Mouse (Mus musculus): Measurements from ENCODE around the gene Tenm2. TPM values are rescaled to one million over a fixed set of nuclear protein-coding genes. Genes with fewer than 3 reads are reported as not detected.

Tenm2 gene
- polyA plus RNA-seq, 1 experiment from 2014 or later = 3.2 TPM

- WGBS = 67% methylated on average over 4 of the region's 4 CpGs
- DNase-seq (ENCODE audit: low spot score) = no peak
- H3K9ac ChIP-seq (ENCODE audit: low read length) = no peak overlapping the region
Observed at GRCm38 (mm10) chr11:36832855-36833254, 402.9 kb downstream of the Tenm2 start.

DNA sequence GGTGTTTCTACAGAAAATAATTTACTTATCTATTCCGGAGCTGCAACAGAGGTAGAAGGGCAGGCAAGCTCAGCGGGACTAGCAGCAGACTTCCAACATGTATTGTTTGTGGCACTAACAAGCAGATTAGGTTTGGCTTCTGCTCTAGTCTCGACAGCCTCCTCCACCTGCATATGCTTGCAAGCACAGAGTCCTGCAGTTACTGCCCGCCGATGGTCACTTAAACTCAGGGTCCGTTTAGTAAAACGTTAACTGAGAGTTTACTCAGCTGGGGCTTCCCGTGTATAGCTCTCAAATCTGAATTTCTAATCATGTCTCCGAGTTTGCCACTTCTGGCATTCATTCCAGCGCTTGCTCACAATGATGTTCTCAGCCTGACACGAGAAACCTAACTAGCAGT, 404.3 kb downstream of the Tenm2 start:
- 55% methylated on average over 11 of the region's 11 CpGs for WGBS
- Histone ChIP-seq H3K9me3 (ENCODE audit: control insufficient read depth, low read length) (no peaks in the 10 kb centered on the region), H3K27ac (ENCODE audit: low read depth, low read length) (no peak overlapping the region), H3K36me3 (ENCODE audit: control insufficient read depth, insufficient read depth, low read length) (no peaks in the 10 kb centered on the region), H3K27me3 (ENCODE audit: control insufficient read depth, insufficient read depth, low read length) (no peaks in the 10 kb centered on the region), H3K4me2 (ENCODE audit: low read depth) (no peak overlapping the region), H3K9ac (ENCODE audit: low read length) (no peak overlapping the region), H3K4me1 (ENCODE audit: control insufficient read depth, insufficient read depth, low read length) (no peaks in the 10 kb centered on the region), H3K4me3 (ENCODE audit: low read depth, low read length) (no peak overlapping the region)
- ATAC-seq (ENCODE audit: insufficient read depth, low FRiP score, low TSS enrichment) = no peak
- no peak for DNase-seq (ENCODE audit: low spot score)

More at GRCm38 (mm10) chr11:36832855-36833254, 402.9 kb downstream of the Tenm2 start:
- no peak overlapping the region for H3K4me2 ChIP-seq (ENCODE audit: low read depth)
- ATAC-seq (ENCODE audit: insufficient read depth, low FRiP score, low TSS enrichment) = no peak
- no peaks in the 10 kb centered on the region for H3K27me3 ChIP-seq (ENCODE audit: control insufficient read depth, insufficient read depth, low read length)
- no peaks in the 10 kb centered on the region for H3K4me1 ChIP-seq (ENCODE audit: control insufficient read depth, insufficient read depth, low read length)
- H3K27ac ChIP-seq (ENCODE audit: low read depth, low read length) = no peak overlapping the region
- H3K36me3 ChIP-seq (ENCODE audit: control insufficient read depth, insufficient read depth, low read length) = no peaks in the 10 kb centered on the region
- no peaks in the 10 kb centered on the region for H3K9me3 ChIP-seq (ENCODE audit: control insufficient read depth, low read length)
- no peak overlapping the region for H3K4me3 ChIP-seq (ENCODE audit: low read depth, low read length)

GRCm38 (mm10) chr11:36824666-36825065, 411.1 kb downstream of the Tenm2 start:
- H3K36me3 ChIP-seq (ENCODE audit: control insufficient read depth, insufficient read depth, low read length) = no peaks in the 10 kb centered on the region
- H3K4me2 ChIP-seq (ENCODE audit: low read depth) = no peak overlapping the region
- H3K4me3 ChIP-seq (ENCODE audit: low read depth, low read length) = no peak overlapping the region
- 43% methylated on average over 7 of the region's 7 CpGs for WGBS
- H3K27ac ChIP-seq (ENCODE audit: low read depth, low read length) = no peak overlapping the region
- DNase-seq (ENCODE audit: low spot score) (no peak), ATAC-seq (ENCODE audit: insufficient read depth, low FRiP score, low TSS enrichment) (no peak)
- no peak overlapping the region for H3K9ac ChIP-seq (ENCODE audit: low read length)
- H3K27me3 ChIP-seq (ENCODE audit: control insufficient read depth, insufficient read depth, low read length) = no peaks in the 10 kb centered on the region
- no peaks in the 10 kb centered on the region for H3K4me1 ChIP-seq (ENCODE audit: control insufficient read depth, insufficient read depth, low read length)
- no peaks in the 10 kb centered on the region for H3K9me3 ChIP-seq (ENCODE audit: control insufficient read depth, low read length)

DNA sequence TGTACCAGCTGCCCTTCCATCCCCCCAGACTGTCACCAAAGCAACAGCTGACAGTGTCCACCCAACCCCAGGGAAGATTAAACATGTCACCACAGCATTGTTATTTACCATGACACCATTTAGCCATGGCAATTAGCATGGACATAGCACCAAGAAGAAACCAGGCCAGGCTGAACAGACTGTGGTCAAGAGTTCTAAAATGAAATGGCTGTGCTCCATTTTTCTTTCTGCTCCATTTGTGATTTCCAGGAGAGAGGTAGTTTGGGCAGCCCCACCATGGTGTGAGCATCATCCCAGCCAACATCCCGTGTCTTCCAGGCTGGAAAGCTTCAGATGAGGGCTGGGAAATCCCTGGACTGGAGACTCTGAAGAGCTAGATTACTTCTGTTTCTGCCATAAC, 431.1 kb downstream of the Tenm2 start:
- Histone ChIP-seq H3K4me3 (ENCODE audit: low read depth, low read length) (no peak overlapping the region), H3K27ac (ENCODE audit: low read depth, low read length) (no peak overlapping the region), H3K36me3 (ENCODE audit: control insufficient read depth, insufficient read depth, low read length) (no peaks in the 10 kb centered on the region), H3K4me1 (ENCODE audit: control insufficient read depth, insufficient read depth, low read length) (no peaks in the 10 kb centered on the region), H3K9ac (ENCODE audit: low read length) (no peak overlapping the region), H3K4me2 (ENCODE audit: low read depth) (no peak overlapping the region), H3K27me3 (ENCODE audit: control insufficient read depth, insufficient read depth, low read length) (no peaks in the 10 kb centered on the region), H3K9me3 (ENCODE audit: control insufficient read depth, low read length) (no peaks in the 10 kb centered on the region)
- ATAC-seq (ENCODE audit: insufficient read depth, low FRiP score, low TSS enrichment) = no peak
- 75% methylated on average over 1 of the region's 1 CpGs for WGBS
- no peak for DNase-seq (ENCODE audit: low spot score)

GRCm38 (mm10) chr11:36802208-36802631, 433.5 kb downstream of the Tenm2 start:
- no peak overlapping the region for H3K9ac ChIP-seq (ENCODE audit: low read length)
- no peak overlapping the region for H3K27ac ChIP-seq (ENCODE audit: low read depth, low read length)
- WGBS = 56% methylated on average over 8 of the region's 8 CpGs
- H3K36me3 ChIP-seq (ENCODE audit: control insufficient read depth, insufficient read depth, low read length) = no peaks in the 10 kb centered on the region
- DNase-seq (ENCODE audit: low spot score) (no peak), ATAC-seq (ENCODE audit: insufficient read depth, low FRiP score, low TSS enrichment) (no peak)
- no peaks in the 10 kb centered on the region for H3K4me1 ChIP-seq (ENCODE audit: control insufficient read depth, insufficient read depth, low read length)
- H3K4me3 ChIP-seq (ENCODE audit: low read depth, low read length) = no peak overlapping the region
- H3K9me3 ChIP-seq (ENCODE audit: control insufficient read depth, low read length) = no peaks in the 10 kb centered on the region
- no peak overlapping the region for H3K4me2 ChIP-seq (ENCODE audit: low read depth)
- no peaks in the 10 kb centered on the region for H3K27me3 ChIP-seq (ENCODE audit: control insufficient read depth, insufficient read depth, low read length)

- Histone ChIP-seq H3K27me3 (ENCODE audit: control insufficient read depth, insufficient read depth, low read length) (no peaks in the 10 kb centered on the region), H3K4me1 (ENCODE audit: control insufficient read depth, insufficient read depth, low read length) (no peaks in the 10 kb centered on the region), H3K36me3 (ENCODE audit: control insufficient read depth, insufficient read depth, low read length) (no peaks in the 10 kb centered on the region), H3K4me3 (ENCODE audit: low read depth, low read length) (no peak overlapping the region), H3K9ac (ENCODE audit: low read length) (no peak overlapping the region), H3K9me3 (ENCODE audit: control insufficient read depth, low read length) (no peaks in the 10 kb centered on the region), H3K27ac (ENCODE audit: low read depth, low read length) (no peak overlapping the region), H3K4me2 (ENCODE audit: low read depth) (no peak overlapping the region)
- WGBS = 88% methylated on average over 4 of the region's 4 CpGs
- ATAC-seq (ENCODE audit: insufficient read depth, low FRiP score, low TSS enrichment) (no peak), DNase-seq (ENCODE audit: low spot score) (no peak)
Observed at GRCm38 (mm10) chr11:36801683-36802082, 434.1 kb downstream of the Tenm2 start.

DNA sequence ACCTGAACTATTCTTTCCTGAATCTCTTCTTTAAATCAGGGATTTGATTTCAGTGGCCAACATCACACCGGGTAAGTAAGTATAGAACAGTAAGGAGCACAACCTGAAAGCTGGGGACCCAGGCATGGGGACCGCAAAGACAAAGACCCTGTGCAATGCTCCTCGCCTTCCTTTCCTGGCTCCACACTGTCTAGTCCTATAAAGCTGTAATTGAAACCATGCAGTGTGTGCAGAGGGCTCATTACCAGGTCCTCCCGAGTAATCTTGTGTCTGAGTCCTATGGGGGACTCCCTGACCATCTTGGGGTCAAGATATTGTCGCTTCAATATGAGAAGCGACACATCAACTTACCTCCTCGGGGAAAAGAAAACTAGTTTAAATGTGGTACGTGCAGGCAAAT, 436.4 kb downstream of the Tenm2 start:
- ATAC-seq (ENCODE audit: insufficient read depth, low FRiP score, low TSS enrichment) (no peak), DNase-seq (ENCODE audit: low spot score) (no peak)
- Histone ChIP-seq H3K27me3 (ENCODE audit: control insufficient read depth, insufficient read depth, low read length) (no peaks in the 10 kb centered on the region), H3K36me3 (ENCODE audit: control insufficient read depth, insufficient read depth, low read length) (no peaks in the 10 kb centered on the region), H3K27ac (ENCODE audit: low read depth, low read length) (no peak overlapping the region), H3K4me1 (ENCODE audit: control insufficient read depth, insufficient read depth, low read length) (no peaks in the 10 kb centered on the region), H3K4me2 (ENCODE audit: low read depth) (no peak overlapping the region), H3K9ac (ENCODE audit: low read length) (no peak overlapping the region), H3K9me3 (ENCODE audit: control insufficient read depth, low read length) (no peaks in the 10 kb centered on the region), H3K4me3 (ENCODE audit: low read depth, low read length) (no peak overlapping the region)
- WGBS = 71% methylated on average over 8 of the region's 8 CpGs

DNA sequence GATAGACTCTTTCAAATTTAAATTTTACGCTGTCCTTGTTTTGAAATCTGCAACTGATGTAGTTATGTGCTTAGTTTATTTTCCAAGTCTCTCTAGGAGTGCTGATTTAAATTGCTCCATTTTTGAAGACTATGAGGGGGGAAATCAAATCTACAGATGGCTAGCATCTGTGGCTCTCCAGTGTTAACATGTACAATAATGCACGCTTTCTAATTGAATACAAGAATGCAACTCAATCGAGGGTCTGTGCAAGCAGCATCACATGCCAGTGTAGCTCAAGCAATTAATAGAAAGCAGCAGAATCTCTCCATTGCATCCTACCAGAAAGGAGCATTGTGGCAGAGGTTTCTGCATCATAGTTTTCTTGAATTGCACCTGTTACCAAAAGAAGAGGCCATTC, 477.8 kb downstream of the Tenm2 start:
- Histone ChIP-seq H3K4me3 (ENCODE audit: low read depth, low read length) (no peak overlapping the region), H3K27ac (ENCODE audit: low read depth, low read length) (no peak overlapping the region), H3K27me3 (ENCODE audit: control insufficient read depth, insufficient read depth, low read length) (no peaks in the 10 kb centered on the region), H3K4me2 (ENCODE audit: low read depth) (no peak overlapping the region), H3K4me1 (ENCODE audit: control insufficient read depth, insufficient read depth, low read length) (no peaks in the 10 kb centered on the region), H3K36me3 (ENCODE audit: control insufficient read depth, insufficient read depth, low read length) (no peaks in the 10 kb centered on the region), H3K9me3 (ENCODE audit: control insufficient read depth, low read length) (no peaks in the 10 kb centered on the region), H3K9ac (ENCODE audit: low read length) (no peak overlapping the region)
- DNase-seq (ENCODE audit: low spot score) (no peak), ATAC-seq (ENCODE audit: insufficient read depth, low FRiP score, low TSS enrichment) (no peak)
- WGBS = 90% methylated on average over 3 of the region's 3 CpGs

DNA sequence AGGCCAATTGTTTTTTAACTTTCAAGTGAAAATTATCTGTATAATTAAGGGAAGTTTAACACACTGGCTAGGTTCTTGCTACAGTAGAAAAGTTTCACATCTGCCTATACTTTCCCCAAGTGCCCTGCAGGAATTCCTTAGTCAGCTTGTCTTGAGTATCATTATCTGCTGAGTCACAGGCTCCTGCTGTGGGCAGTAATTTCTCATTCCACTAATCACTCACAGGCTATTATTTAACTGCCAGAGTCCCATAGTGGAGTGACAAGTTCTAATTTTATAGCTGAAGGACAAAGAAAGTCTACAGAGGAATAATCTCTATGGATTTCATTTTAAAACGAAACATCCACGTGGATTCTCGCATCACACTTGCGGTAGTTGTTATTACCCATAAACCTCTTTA, 489.5 kb downstream of the Tenm2 start:
- Histone ChIP-seq H3K27ac (ENCODE audit: low read depth, low read length) (no peak overlapping the region), H3K9ac (ENCODE audit: low read length) (no peak overlapping the region), H3K36me3 (ENCODE audit: control insufficient read depth, insufficient read depth, low read length) (no peaks in the 10 kb centered on the region), H3K4me1 (ENCODE audit: control insufficient read depth, insufficient read depth, low read length) (no peaks in the 10 kb centered on the region), H3K4me2 (ENCODE audit: low read depth) (no peak overlapping the region), H3K4me3 (ENCODE audit: low read depth, low read length) (no peak overlapping the region), H3K9me3 (ENCODE audit: control insufficient read depth, low read length) (no peaks in the 10 kb centered on the region), H3K27me3 (ENCODE audit: control insufficient read depth, insufficient read depth, low read length) (no peaks in the 10 kb centered on the region)
- ATAC-seq (ENCODE audit: insufficient read depth, low FRiP score, low TSS enrichment) (no peak), DNase-seq (ENCODE audit: low spot score) (no peak)
- 89% methylated on average over 4 of the region's 4 CpGs for WGBS
